Mouse (Mus musculus): ENCODE results near the gene Ecd. TPM values are rescaled to one million over a fixed set of nuclear protein-coding genes. Genes with fewer than 3 reads are reported as not detected.

Ecd gene
- polyA plus RNA-seq, 1 experiment = 27.0 TPM

GRCm38 (mm10) chr14:20378313-20379061, 30.6 kb upstream of the Ecd start:
- Histone ChIP-seq H3K4me2 (ENCODE audit: low read depth) (no peak overlapping the region), H3ac (ENCODE audit: control insufficient read depth, insufficient read length) (no peak overlapping the region), H3K4me3 (no peak overlapping the region), H3K79me2 (ENCODE audit: control insufficient read depth, insufficient read depth) (peaks cover 5% of the 10 kb centered on the region), H3K36me3 (ENCODE audit: control insufficient read depth, insufficient read depth) (peaks cover 14% of the 10 kb centered on the region), H3K27me3 (ENCODE audit: control insufficient read depth, insufficient read depth, insufficient read length) (no peaks in the 10 kb centered on the region)
- TF ChIP-seq MYOG (IDR thresholded peaks at IDR 0.05; ENCODE audit: control insufficient read depth in 1 of 3, insufficient read depth in 1 of 3, insufficient read length in 2 of 3, low read depth in 2 of 3) (peak in 1 of 3 experiments; percentile 13), MYOD1 (IDR thresholded peaks at IDR 0.05; ENCODE audit: control insufficient read depth in 1 of 3, insufficient read length in 2 of 3, low read depth in 2 of 3) (peak in 1 of 3 experiments; percentile 13), MAX (IDR thresholded peaks at IDR 0.05; ENCODE audit: low read depth) (no peak), CEBPB (IDR thresholded peaks at IDR 0.05; ENCODE audit: insufficient read depth, poor library complexity, severe bottlenecking) (no peak)

DNA sequence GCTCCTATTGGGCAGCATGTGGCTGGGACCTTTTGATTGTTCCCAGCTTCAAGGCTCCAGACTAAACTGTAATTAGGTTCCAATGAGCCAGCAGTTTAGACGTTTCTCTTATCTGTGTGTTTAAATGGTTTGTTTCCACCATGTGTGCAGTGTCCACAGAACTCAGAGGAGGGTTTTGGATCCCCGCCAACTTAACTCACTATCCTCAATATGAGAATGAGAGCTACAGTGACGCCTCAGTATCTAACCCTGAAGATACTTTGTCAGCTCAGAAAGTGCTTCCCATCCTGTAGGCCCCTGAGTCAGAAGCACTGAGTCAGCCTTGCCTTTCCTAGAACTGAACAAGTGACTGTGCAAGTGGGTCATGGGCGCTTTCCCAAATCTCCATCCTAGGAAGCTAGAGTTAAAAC, 29.2 kb upstream of the Ecd start:
- Histone ChIP-seq H3K79me2 (ENCODE audit: control insufficient read depth, insufficient read depth) (no peaks in the 10 kb centered on the region), H3K36me3 (ENCODE audit: control insufficient read depth, insufficient read depth) (peaks cover 14% of the 10 kb centered on the region), H3K4me2 (ENCODE audit: low read depth) (no peak overlapping the region), H3ac (ENCODE audit: control insufficient read depth, insufficient read length) (no peak overlapping the region), H3K4me3 (no peak overlapping the region), H3K27me3 (ENCODE audit: control insufficient read depth, insufficient read depth, insufficient read length) (no peaks in the 10 kb centered on the region)
- TF ChIP-seq E2F4 (IDR thresholded peaks at IDR 0.05; ENCODE audit: insufficient read depth) (no peak), TCF12 (IDR thresholded peaks at IDR 0.05; ENCODE audit: insufficient read depth, poor library complexity, severe bottlenecking) (no peak), CEBPB (IDR thresholded peaks at IDR 0.05; ENCODE audit: insufficient read depth, poor library complexity, severe bottlenecking) (no peak), MYOD1 (IDR thresholded peaks at IDR 0.05; ENCODE audit: control insufficient read depth in 1 of 3, insufficient read length in 2 of 3, low read depth in 2 of 3) (no peak)

GRCm38 (mm10) chr14:20371854-20372253, 23.9 kb upstream of the Ecd start:
- H3K36me3 ChIP-seq (ENCODE audit: control insufficient read depth, insufficient read depth) = peaks cover 8% of the 10 kb centered on the region

GRCm38 (mm10) chr14:20370798-20371197, 22.9 kb upstream of the Ecd start:
- Histone ChIP-seq H3K4me3 (no peak overlapping the region), H3ac (ENCODE audit: control insufficient read depth, insufficient read length) (no peak overlapping the region), H3K27me3 (ENCODE audit: control insufficient read depth, insufficient read depth, insufficient read length) (no peaks in the 10 kb centered on the region), H3K79me2 (ENCODE audit: control insufficient read depth, insufficient read depth) (no peaks in the 10 kb centered on the region), H3K36me3 (ENCODE audit: control insufficient read depth, insufficient read depth) (peaks cover 2% of the 10 kb centered on the region), H3K4me2 (ENCODE audit: low read depth) (no peak overlapping the region)
- TF ChIP-seq POLR2A (IDR thresholded peaks at IDR 0.05; ENCODE audit: insufficient read length, low read depth) = no peak
- TF ChIP-seq TCF3 (IDR thresholded peaks at IDR 0.05; ENCODE audit: insufficient read length, low read depth) = no peak
- no peak for TF ChIP-seq REST (IDR thresholded peaks at IDR 0.05; ENCODE audit: insufficient read depth, insufficient read length)
- TF ChIP-seq MYOG (IDR thresholded peaks at IDR 0.05; ENCODE audit: control insufficient read depth in 1 of 3, insufficient read depth in 1 of 3, insufficient read length in 2 of 3, low read depth in 2 of 3) = no peak
- no peak for TF ChIP-seq MAX (IDR thresholded peaks at IDR 0.05; ENCODE audit: low read depth)
- TF ChIP-seq MYOD1 (IDR thresholded peaks at IDR 0.05; ENCODE audit: control insufficient read depth in 1 of 3, insufficient read length in 2 of 3, low read depth in 2 of 3) = no peak

More at GRCm38 (mm10) chr14:20371854-20372253, 23.9 kb upstream of the Ecd start:
- no peak overlapping the region for H3K4me3 ChIP-seq
- no peak overlapping the region for H3ac ChIP-seq (ENCODE audit: control insufficient read depth, insufficient read length)
- H3K4me2 ChIP-seq (ENCODE audit: low read depth) = no peak overlapping the region
- no peaks in the 10 kb centered on the region for H3K79me2 ChIP-seq (ENCODE audit: control insufficient read depth, insufficient read depth)
- TF ChIP-seq TCF12 (IDR thresholded peaks at IDR 0.05; ENCODE audit: insufficient read depth, poor library complexity, severe bottlenecking) = no peak
- TF ChIP-seq REST (IDR thresholded peaks at IDR 0.05; ENCODE audit: insufficient read depth, insufficient read length) = no peak
- no peaks in the 10 kb centered on the region for H3K27me3 ChIP-seq (ENCODE audit: control insufficient read depth, insufficient read depth, insufficient read length)

DNA sequence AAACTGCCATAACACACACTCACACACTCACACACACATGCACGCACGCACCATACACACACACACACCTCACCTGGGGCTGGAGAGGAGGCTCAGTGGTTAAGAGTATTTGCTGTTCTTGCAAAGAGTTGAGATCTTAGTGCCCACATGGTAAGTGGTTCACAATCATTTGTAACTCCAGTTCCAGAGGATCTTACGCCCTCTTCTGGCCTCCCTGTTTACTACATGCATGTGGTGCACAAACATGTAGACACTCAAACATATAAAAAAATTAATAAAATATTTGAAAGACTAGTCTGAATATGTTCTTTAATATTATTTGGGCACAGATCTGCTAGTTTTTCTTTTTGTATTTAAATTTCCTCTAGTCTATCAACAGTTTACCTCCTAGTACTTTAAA, 20.4 kb upstream of the Ecd start:
- no peak overlapping the region for H3K4me3 ChIP-seq
- no peaks in the 10 kb centered on the region for H3K27me3 ChIP-seq (ENCODE audit: control insufficient read depth, insufficient read depth, insufficient read length)
- H3ac ChIP-seq (ENCODE audit: control insufficient read depth, insufficient read length) = no peak overlapping the region
- no peak for TF ChIP-seq SRF (IDR thresholded peaks at IDR 0.05; ENCODE audit: control insufficient read depth, insufficient read length, low read depth)
- TF ChIP-seq MAX (IDR thresholded peaks at IDR 0.05; ENCODE audit: low read depth) = no peak
- TF ChIP-seq E2F4 (IDR thresholded peaks at IDR 0.05; ENCODE audit: insufficient read depth) = no peak
- no peak for TF ChIP-seq REST (IDR thresholded peaks at IDR 0.05; ENCODE audit: insufficient read depth, insufficient read length)
- TF ChIP-seq CEBPB (IDR thresholded peaks at IDR 0.05; ENCODE audit: insufficient read depth, poor library complexity, severe bottlenecking) = no peak
- TF ChIP-seq MYOD1 (IDR thresholded peaks at IDR 0.05; ENCODE audit: control insufficient read depth in 1 of 3, insufficient read length in 2 of 3, low read depth in 2 of 3) = no peak
- no peak for TF ChIP-seq MYOG (IDR thresholded peaks at IDR 0.05; ENCODE audit: control insufficient read depth in 1 of 3, insufficient read depth in 1 of 3, insufficient read length in 2 of 3, low read depth in 2 of 3)
- no peak for TF ChIP-seq TCF3 (IDR thresholded peaks at IDR 0.05; ENCODE audit: insufficient read length, low read depth)
- no peak for TF ChIP-seq TCF12 (IDR thresholded peaks at IDR 0.05; ENCODE audit: insufficient read depth, poor library complexity, severe bottlenecking)
- no peak for TF ChIP-seq POLR2A (IDR thresholded peaks at IDR 0.05; ENCODE audit: insufficient read length, low read depth)
- H3K36me3 ChIP-seq (ENCODE audit: control insufficient read depth, insufficient read depth) = peaks cover 3% of the 10 kb centered on the region
- H3K79me2 ChIP-seq (ENCODE audit: control insufficient read depth, insufficient read depth) = no peaks in the 10 kb centered on the region
- no peak overlapping the region for H3K4me2 ChIP-seq (ENCODE audit: low read depth)

DNA sequence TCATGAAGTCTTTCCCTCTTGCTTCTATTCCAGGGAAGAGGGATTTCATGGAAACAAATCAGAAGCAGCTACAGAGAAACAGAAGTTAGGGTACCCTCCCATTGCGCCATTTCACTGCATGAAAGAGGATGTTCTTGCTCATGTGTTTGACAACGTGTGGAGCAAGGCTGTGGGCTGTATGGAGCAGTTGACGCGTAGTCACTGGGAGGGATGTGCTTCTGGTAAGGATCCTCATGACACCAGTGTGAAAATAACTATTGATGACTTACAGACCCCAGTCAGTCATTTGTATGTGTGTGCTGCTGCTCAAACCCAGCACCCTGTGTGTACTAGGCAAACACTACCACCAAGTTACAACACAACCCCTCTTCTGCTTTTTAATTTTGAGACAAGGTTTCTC, 15.3 kb upstream of the Ecd start:
- TF ChIP-seq POLR2A (IDR thresholded peaks at IDR 0.05; ENCODE audit: insufficient read length, low read depth) (no peak), MYOG (IDR thresholded peaks at IDR 0.05; ENCODE audit: control insufficient read depth in 1 of 3, insufficient read depth in 1 of 3, insufficient read length in 2 of 3, low read depth in 2 of 3) (no peak), CEBPB (IDR thresholded peaks at IDR 0.05; ENCODE audit: insufficient read depth, poor library complexity, severe bottlenecking) (no peak), REST (IDR thresholded peaks at IDR 0.05; ENCODE audit: insufficient read depth, insufficient read length) (no peak), USF1 (IDR thresholded peaks at IDR 0.05; ENCODE audit: low read depth) (no peak), SRF (IDR thresholded peaks at IDR 0.05; ENCODE audit: control insufficient read depth, insufficient read length, low read depth) (no peak), TCF3 (IDR thresholded peaks at IDR 0.05; ENCODE audit: insufficient read length, low read depth) (no peak), POLR2AphosphoS2 (IDR thresholded peaks at IDR 0.05; ENCODE audit: insufficient read length, low read depth) (no peak), MAX (IDR thresholded peaks at IDR 0.05; ENCODE audit: low read depth) (no peak), TCF12 (IDR thresholded peaks at IDR 0.05; ENCODE audit: insufficient read depth, poor library complexity, severe bottlenecking) (no peak), MYOD1 (IDR thresholded peaks at IDR 0.05; ENCODE audit: control insufficient read depth in 1 of 3, insufficient read length in 2 of 3, low read depth in 2 of 3) (no peak), E2F4 (IDR thresholded peaks at IDR 0.05; ENCODE audit: insufficient read depth) (no peak)

More for the DNA sequence above, 15.3 kb upstream of the Ecd start:
- no peak overlapping the region for H3K4me2 ChIP-seq (ENCODE audit: low read depth)
- no peak overlapping the region for H3ac ChIP-seq (ENCODE audit: control insufficient read depth, insufficient read length)
- no peaks in the 10 kb centered on the region for H3K27me3 ChIP-seq (ENCODE audit: control insufficient read depth, insufficient read depth, insufficient read length)
- H3K36me3 ChIP-seq (ENCODE audit: control insufficient read depth, insufficient read depth) = peaks cover 21% of the 10 kb centered on the region
- no peak overlapping the region for H3K4me3 ChIP-seq
- no peaks in the 10 kb centered on the region for H3K79me2 ChIP-seq (ENCODE audit: control insufficient read depth, insufficient read depth)
